Mouse (Mus musculus) urinary bladder, postnatal 4 days (tissue): ENCODE results near the gene Disc1.

Experiments
- DNase-seq, 2 experiments: peaks; one replicate each; pipeline ENCODE4 v3.0.0; 2021 to 2022; ENCODE audit warnings: low spot score in 2 of 2

Gene Disc1

DNA sequence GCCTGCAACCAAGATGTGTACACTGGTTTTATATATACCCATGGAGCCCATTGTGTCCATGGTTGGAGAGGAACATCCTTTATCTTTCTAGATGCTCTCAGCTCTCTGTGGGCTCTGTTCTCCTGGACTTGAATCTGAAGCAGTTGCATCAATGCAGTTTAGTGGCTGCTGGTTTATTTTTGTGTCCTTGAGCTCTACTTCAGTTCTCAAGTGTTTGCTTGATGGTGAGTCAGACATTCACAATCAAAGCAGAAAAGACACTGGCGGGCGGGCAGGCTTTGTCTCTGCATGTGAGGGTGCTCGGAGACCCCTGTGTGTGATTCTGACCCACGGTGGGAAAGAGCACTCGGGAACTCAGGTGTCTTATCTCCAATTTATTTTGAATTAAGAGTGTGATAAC lies 166.6 kb downstream of the Disc1 start:
- no peak for DNase-seq

DNA sequence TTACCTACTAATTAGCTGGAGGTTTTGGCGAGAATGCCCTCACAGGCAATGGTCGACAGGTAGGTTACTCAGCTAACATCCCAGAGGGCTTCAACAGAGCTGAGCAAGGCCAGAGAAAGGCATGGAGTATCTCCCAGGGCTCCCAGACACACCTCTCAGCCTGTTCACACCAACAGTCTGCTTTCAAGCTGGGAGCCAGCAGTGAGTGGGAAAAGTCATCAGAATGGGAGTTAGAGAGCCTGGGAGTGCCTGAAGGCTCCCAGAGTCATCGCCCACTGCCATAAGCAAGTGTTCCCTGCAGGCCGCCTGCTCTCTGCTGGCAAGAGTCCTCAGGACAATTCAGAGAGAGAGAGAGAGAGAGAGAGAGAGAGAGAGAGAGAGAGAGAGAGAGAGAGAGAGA lies 167.1 kb downstream of the Disc1 start:
- DNase-seq: no peak

DNA sequence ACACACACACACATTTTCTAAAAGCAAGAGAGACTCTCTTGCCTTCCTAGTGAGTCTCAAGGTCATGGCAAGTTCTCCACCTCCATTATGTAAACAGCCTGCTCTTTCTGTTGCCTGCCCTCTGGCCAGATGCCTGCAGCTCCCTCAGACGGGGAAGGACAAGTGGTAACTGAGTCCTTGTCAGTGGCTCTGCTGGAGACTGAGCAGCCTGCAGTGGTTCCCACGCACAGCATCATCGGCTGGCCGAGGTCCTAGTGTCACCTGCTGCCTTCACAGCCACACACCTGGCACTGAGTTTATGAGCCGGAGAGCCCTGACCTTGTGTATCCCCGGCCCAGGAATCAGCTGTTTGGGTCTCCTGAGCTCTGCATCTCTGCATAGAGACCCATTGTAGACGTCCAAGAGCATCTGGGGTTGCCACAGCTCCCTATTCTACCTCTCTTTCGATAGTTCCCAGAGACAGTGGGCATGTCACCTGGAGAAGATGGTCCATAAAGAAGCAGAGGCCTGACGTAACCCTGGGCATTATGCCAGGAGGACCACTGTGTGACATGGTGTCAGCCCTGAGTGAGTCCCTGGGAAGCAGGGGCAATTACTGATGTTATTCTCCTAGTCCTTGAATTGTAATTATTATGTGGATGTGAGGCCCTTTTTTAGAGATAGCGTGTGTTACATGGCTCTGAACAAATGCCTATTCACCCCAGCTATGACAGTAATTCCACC lies 169.2 kb downstream of the Disc1 start:
- no peak for DNase-seq

DNA sequence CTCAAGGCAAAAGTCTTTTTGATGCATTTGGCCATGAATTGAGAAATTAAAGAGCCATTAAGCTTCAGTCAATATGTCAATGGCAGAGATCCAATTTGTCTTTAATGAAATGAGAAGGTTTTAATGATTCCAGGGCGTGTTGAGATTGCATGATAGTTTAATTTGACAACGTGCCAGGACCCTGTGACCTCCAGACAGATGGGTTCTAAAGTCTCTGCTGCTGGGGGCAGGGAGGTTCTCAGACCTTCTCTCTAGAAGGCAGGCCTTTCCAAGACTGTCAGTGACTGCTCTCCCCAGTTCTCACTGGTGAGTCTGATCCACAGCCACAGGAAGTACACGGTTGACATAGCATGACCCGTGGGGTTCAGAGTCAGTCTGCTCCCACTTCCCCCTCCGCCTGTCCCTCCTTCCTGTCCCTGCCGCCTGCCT lies 170.3 kb downstream of the Disc1 start:
- no peak for DNase-seq

GRCm38 (mm10) chr8:125225266-125225665 lies 171.3 kb downstream of the Disc1 start:
- no peak for DNase-seq

GRCm38 (mm10) chr8:125226989-125227624 lies 173.1 kb downstream of the Disc1 start:
- no peak for DNase-seq

DNA sequence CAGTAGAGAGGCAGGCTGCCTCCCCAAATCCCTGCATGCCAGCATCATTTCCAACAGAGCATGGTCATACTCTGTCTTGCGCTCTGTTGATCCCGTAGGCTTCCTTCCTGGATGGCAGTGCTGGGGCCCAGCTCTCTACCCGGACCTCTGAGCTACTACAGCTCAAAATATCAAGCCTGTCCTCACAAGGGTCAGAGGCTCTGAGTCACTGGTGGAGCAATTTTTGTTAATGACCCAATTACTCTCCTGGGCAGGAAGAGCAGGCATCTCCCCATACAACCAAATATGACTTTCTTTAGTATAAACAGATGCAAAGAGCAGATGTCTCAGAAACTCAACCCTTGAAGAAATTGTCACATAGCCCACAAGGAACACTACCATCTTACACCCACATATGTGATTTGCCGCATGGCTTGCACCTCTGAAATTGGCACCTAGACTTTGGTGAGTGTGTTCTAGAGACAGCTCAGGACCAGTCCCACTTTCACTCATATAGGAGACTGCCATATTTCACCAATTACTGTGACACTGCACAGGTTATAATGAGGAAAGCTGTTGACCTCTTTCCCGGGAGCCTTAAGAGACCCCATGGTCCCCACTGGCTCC lies 176.6 kb downstream of the Disc1 start:
- no peak for DNase-seq

DNA sequence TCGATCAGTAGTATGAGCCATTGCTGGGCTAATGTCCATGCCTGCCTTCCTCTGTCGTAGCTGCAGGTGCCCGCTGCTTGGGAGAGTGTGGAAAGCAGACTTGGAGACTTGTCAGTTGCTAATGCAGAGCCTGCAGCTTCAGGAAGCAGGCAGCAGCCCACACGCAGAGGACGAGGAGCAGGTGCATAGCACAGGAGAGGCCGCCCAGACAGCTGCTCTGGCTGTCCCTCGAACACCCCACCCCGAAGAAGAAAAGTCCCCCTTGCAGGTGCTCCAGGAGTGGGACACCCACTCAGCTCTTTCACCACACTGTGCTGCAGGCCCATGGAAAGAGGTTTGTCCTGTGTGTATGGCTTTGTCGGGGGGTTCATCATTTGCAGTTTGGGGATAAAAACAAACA lies 178.7 kb downstream of the Disc1 start:
- no peak for DNase-seq

DNA sequence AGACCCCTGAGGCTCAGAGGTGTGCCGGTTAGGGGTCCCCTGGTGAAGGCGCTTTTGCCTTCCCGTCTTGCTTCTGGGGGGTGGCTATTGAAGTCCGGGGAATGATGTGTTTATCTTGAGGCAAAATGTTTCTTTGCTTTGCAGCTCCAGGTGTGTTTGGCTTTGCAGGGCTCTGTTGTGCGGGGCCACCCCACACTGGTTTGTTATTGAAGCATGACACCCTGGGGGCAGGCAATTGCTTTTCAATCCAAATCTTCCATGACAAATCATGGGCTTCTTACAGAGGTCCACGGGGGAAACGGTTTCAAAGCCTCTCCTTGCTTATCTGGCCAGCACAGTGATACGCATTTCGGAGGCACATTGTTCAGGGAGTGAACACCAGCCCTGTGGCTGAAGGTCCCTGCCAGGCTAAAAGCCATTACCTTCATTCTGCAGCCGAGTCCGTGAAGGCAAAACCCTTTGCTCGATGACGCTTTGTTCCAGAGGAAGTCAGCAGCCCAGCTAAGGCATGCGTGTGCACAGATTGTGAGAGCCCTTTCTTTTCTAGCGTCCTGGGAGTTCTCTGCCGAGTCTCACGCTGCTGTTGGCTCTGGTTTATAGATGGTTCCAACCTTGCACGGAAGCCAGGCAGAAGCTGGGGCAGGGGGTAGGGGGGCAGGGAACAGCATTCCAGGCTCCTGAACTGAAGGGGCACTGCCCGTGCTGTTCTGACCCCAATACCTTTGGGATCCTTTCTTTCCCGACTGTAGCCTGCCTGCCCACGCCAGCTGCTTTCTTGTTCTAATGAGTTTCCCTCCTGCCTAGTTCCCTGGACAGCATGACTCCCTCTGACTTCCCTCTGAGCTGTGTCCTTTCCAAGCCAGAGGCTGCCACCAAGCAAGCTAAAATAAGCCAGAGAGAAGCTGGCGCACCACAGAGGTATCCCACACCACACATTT lies 182.2 kb downstream of the Disc1 start:
- DNase-seq: no peak

DNA sequence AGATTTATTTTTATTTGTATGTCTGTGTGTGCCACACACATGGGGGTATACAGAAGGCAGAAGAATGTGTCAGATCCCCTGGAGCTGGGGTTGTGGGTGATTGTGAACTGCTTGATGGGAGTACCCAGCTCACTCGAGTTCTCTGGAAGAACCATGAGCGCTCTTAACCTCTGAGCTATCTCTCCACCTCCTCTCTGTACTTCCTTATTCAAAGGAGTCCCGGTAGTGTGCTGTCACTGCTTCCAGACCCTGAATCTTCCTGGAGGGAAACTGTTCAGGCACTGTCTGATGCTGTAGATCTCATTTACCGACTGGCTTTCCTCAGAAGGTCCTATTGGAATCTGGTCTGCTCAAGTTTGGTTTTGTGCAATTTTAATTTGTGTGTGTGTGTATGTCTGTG lies 186.8 kb downstream of the Disc1 start:
- no peak for DNase-seq

DNA sequence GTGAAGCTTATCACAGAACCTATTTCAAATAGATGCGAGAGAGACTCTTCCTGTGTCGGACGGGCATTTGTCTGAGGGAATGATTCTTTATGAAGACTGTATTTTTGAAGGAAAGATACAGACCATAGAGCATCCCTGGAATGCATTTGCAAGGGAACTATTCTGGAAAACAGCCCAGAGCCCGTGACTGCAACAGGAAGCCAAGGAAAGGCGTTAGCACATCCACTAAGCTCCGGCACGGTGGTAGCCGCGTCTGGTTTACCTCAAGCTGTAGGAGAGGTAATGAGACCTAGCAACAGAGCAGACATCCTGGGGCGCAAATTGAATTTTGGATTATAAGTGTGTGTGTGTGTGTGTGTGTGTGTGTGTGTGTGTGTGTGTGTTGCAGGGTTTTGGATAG lies 188.4 kb downstream of the Disc1 start:
- no peak for DNase-seq

DNA sequence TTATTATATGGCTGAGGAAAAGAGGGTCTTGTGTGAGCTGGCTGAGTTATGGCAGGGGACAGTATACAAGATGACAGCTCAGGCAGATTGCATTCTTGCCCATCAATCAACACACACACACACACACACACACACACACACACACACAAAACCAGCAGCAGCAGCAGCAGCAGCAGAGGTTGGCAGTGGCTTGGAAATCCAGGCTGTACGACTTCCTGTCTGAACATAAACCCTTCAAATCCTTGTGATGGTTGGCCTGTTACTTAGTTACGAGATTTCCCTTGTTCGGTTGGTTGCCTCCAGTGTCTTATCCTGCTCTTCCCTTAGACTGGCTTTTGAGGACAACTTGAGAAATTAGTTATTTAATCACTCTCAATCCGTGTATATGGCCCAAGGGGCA lies 188.9 kb downstream of the Disc1 start:
- DNase-seq: no peak

- no peak for DNase-seq
Measured at GRCm38 (mm10) chr8:125246737-125247292, 192.8 kb downstream of the Disc1 start.

- no peak for DNase-seq
Measured at GRCm38 (mm10) chr8:125247349-125247748, 193.4 kb downstream of the Disc1 start.

GRCm38 (mm10) chr8:125252946-125253345 lies 199.0 kb downstream of the Disc1 start:
- no peak for DNase-seq

GRCm38 (mm10) chr8:125253505-125254180 lies 199.6 kb downstream of the Disc1 start:
- DNase-seq: no peak

GRCm38 (mm10) chr8:125254188-125255005 lies 200.4 kb downstream of the Disc1 start:
- peak; percentile 63 to 79 for DNase-seq

- DNase-seq: no peak
Measured at GRCm38 (mm10) chr8:125255006-125255685, 201.2 kb downstream of the Disc1 start.

- no peak for DNase-seq
Measured at GRCm38 (mm10) chr8:125257660-125258059, 203.7 kb downstream of the Disc1 start.
